Mouse (Mus musculus) bone marrow, adult 2 months (tissue): ENCODE measurements around the gene Cxcl15. TPM values are rescaled to one million over a fixed set of nuclear protein-coding genes. Genes with fewer than 3 reads are reported as not detected.

Experiments
- H3K27ac ChIP-seq: fragments of 200-500 bp; 2 replicates; pipeline ENCODE4 v1.5.1; 2012; ENCODE audit warnings: low read depth, mild to moderate bottlenecking, control low read depth, inconsistent platforms, low read length; ENCODE audit not compliant: control insufficient read depth, poor library complexity, insufficient read depth
- H3K4me1 ChIP-seq: fragments of 200-500 bp; 2 replicates; pipeline ENCODE4 v1.6.1; 2011; ENCODE audit warnings: low read length; ENCODE audit not compliant: control insufficient read depth, insufficient read depth
- H3K4me3 ChIP-seq: fragments of 200-500 bp; replicated peaks from 2 replicates; pipeline ENCODE3; 2011; ENCODE audit warnings: mild to moderate bottlenecking, low read depth, low read length, control low read depth; ENCODE audit not compliant: control insufficient read depth
- CTCF ChIP-seq: fragments of 200-500 bp; IDR thresholded peaks from 2 replicates; pipeline ENCODE4 v1.5.1; 2011; ENCODE audit warnings: low read length, control low read depth; ENCODE audit not compliant: control insufficient read depth, insufficient read depth
- POLR2A ChIP-seq: fragments of 200-500 bp; IDR thresholded peaks from 2 replicates; pipeline ENCODE4 v1.6.1; 2011; ENCODE audit warnings: low read depth, mild to moderate bottlenecking, control low read depth, low read length, borderline replicate concordance; ENCODE audit not compliant: control insufficient read depth
- WGBS: fragments of 180-500 bp; shearing (Covaris S2); methylation state at CpG from one replicate; pipeline ENCODE4 v1.1.7; 2018; 5-methylcytosine and 5-hydroxymethylcytosine counted together
- polyA plus RNA-seq: library from polyadenylated mRNA; stranded (reverse); fragments of >200 nt; gene quantifications from 2 replicates; pipeline ENCODE4 v1.2.4, GENCODE M21; 2011; ENCODE audit warnings: low replicate concordance; ENCODE audit not compliant: missing spikeins, insufficient read depth, insufficient read length

The Cxcl15 gene
- polyA plus RNA-seq, 1 experiment = not detected

GRCm38 (mm10) chr5:90763912-90764665, 30.2 kb upstream of the Cxcl15 start:
- 76% methylated on average over 12 of the region's 12 CpGs for WGBS
- no peak overlapping the region for H3K27ac ChIP-seq
- no peaks in the 10 kb centered on the region; the same call in 1 of the 2 replicates for H3K4me1 ChIP-seq
- no peak overlapping the region for H3K4me3 ChIP-seq
- TF ChIP-seq POLR2A (no peak), CTCF (no peak)

GRCm38 (mm10) chr5:90765821-90766606, 28.3 kb upstream of the Cxcl15 start:
- H3K4me3 ChIP-seq = no peak overlapping the region
- TF ChIP-seq CTCF = no peak
- no peak for TF ChIP-seq POLR2A

DNA sequence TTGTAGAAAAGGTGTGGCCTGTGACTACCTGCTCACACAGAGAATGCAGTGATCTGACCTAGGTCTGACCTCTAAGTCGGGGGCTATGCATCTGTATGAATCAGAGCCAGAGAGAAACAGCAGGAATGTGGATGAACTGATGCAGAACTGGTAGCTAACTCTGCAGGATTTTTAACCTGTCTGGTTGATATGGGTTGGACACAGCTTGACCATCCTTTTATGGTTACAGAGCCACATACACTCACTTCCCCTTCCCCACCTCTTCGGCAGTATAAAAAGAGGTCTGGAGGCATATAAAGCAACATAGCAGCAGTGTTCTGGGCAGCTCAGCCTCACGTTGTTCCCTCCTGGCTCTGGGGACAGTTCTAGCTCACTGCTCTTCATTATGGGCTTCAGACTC, 26.1 kb upstream of the Cxcl15 start, which contains the start of gene Ppbp:
Gene Ppbp, plus strand, starts transcription at position 301 of the 400 bp plus-strand sequence.
- 24% methylated on average over 3 of the region's 3 CpGs for WGBS
- no peak for TF ChIP-seq CTCF
- no peak for TF ChIP-seq POLR2A
- no peaks in the 10 kb centered on the region; the same call in 1 of the 2 replicates for H3K4me1 ChIP-seq
- peak within 1 kb of the TSS; percentile 7 for H3K4me3 ChIP-seq
- no peak within 1 kb of the TSS for H3K27ac ChIP-seq

More at GRCm38 (mm10) chr5:90765821-90766606, 28.3 kb upstream of the Cxcl15 start:
- no peaks in the 10 kb centered on the region; the same call in 1 of the 2 replicates for H3K4me1 ChIP-seq
- WGBS = 74% methylated on average over 8 of the region's 8 CpGs
- no peak overlapping the region for H3K27ac ChIP-seq

GRCm38 (mm10) chr5:90771369-90771768, 23.0 kb upstream of the Cxcl15 start:
- Histone ChIP-seq H3K4me1 (peaks cover 1% of the 10 kb centered on the region; the same call in 1 of the 2 replicates), H3K27ac (no peak overlapping the region), H3K4me3 (no peak overlapping the region)
- WGBS = 29% methylated on average over 3 of the region's 3 CpGs
- TF ChIP-seq CTCF (no peak), POLR2A (no peak)

GRCm38 (mm10) chr5:90771880-90772653, 22.3 kb upstream of the Cxcl15 start, which contains the start of gene Pf4:
Gene Pf4 (plus strand): TSS chr5:90772435.
- no peak for TF ChIP-seq CTCF
- TF ChIP-seq POLR2A = no peak
- Histone ChIP-seq H3K4me3 (no peak within 1 kb of the TSS), H3K27ac (no peak within 1 kb of the TSS), H3K4me1 (peaks cover 1% of the 10 kb centered on the region; the same call in 1 of the 2 replicates)
- WGBS = 4% methylated on average over 16 of the region's 16 CpGs

DNA sequence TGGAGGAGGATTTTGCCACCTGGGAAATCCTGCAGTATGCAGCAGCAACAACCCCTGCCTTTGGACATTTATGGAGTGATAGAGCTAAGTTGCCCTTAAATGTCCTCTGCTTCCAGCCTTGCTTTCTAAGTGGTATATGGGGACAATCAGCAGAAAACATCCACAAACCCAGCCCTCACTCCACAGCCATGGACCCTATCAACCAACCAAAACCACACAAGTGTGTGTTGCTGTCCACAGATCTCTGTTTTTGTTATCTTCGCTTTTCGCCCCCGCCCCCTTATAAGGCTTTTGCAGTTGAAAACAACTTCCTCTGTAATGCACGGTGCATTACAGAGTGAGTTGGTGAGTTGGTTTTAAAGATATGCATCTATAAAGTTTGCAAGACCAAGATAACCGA, 18.8 kb upstream of the Cxcl15 start:
- Histone ChIP-seq H3K27ac (no peak overlapping the region), H3K4me1 (peaks cover 2% of the 10 kb centered on the region; the same call in 1 of the 2 replicates), H3K4me3 (no peak overlapping the region)
- WGBS = 8% methylated on average over 5 of the region's 5 CpGs
- TF ChIP-seq POLR2A = no peak
- no peak for TF ChIP-seq CTCF

DNA sequence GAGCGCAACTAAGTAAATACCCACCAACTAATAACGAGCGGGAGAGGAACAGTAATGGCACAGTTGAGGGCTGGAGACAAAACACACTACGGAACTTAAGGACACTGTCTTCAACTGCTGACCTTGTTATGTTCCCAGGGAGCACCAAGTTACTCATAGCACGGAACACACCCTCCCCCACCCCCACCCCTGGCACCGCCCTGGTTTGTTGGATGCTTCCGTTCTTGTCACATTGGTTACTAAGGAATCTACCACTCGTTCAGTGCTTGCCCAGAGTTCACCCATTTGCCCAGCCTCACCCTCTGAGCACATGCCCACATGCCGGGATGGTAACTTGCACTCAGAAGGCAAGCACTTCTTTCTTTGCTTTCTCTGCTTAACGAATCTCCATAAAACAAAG, 16.7 kb upstream of the Cxcl15 start:
- 87% methylated on average over 10 of the region's 10 CpGs for WGBS
- no peak for TF ChIP-seq POLR2A
- no peak for TF ChIP-seq CTCF
- peaks cover 2% of the 10 kb centered on the region; the same call in 1 of the 2 replicates for H3K4me1 ChIP-seq
- no peak overlapping the region for H3K4me3 ChIP-seq
- H3K27ac ChIP-seq = no peak overlapping the region
